Mouse (Mus musculus): ENCODE results near the gene Map6d1.

Map6d1 gene

GRCm38 (mm10) chr16:20191161-20191882 is 49.8 kb downstream of the Map6d1 start:
- DNase-seq (ENCODE audit: low spot score in 2 of 2): no peak

GRCm38 (mm10) chr16:20185368-20185767 is 55.8 kb downstream of the Map6d1 start:
- DNase-seq (ENCODE audit: low spot score in 2 of 2): peak in 1 of 2 experiments; percentile 49

All from right cerebral cortex, adult 2 months (tissue).